Mouse (Mus musculus): ENCODE measurements around the gene Pik3cb. TPM values are rescaled to one million over a fixed set of nuclear protein-coding genes. Genes with fewer than 3 reads are reported as not detected.

Pik3cb gene
- polyA plus RNA-seq, 1 experiment from 2014 or later: 1.3 TPM

GRCm38 (mm10) chr9:99158708-99159107, 18.3 kb upstream of the Pik3cb start:
- Histone ChIP-seq H3K27ac (replicated peaks; ENCODE audit: low read depth, low read length) (no peak overlapping the region), H3K36me3 (ENCODE audit: control insufficient read depth, insufficient read depth, low read length) (no peaks in the 10 kb centered on the region), H3K4me3 (ENCODE audit: low read depth, low read length) (no peak overlapping the region), H3K4me2 (ENCODE audit: low read depth, low read length) (no peak overlapping the region), H3K27me3 (replicated peaks; ENCODE audit: control insufficient read depth, insufficient read depth, low read length) (no peaks in the 10 kb centered on the region), H3K9ac (ENCODE audit: low read depth, low read length) (no peak overlapping the region), H3K9me3 (ENCODE audit: control insufficient read depth, low read length) (no peaks in the 10 kb centered on the region), H3K4me1 (ENCODE audit: control insufficient read depth, insufficient read depth, low read length) (no peaks in the 10 kb centered on the region)
- no peak for ATAC-seq (ENCODE audit: low read depth)
- DNase-seq (ENCODE audit: low spot score): no peak
- 84% methylated on average over 6 of the region's 6 CpGs for WGBS

GRCm38 (mm10) chr9:99158203-99158632, 17.8 kb upstream of the Pik3cb start:
- Histone ChIP-seq H3K27me3 (replicated peaks; ENCODE audit: control insufficient read depth, insufficient read depth, low read length) (no peaks in the 10 kb centered on the region), H3K9ac (ENCODE audit: low read depth, low read length) (no peak overlapping the region), H3K9me3 (ENCODE audit: control insufficient read depth, low read length) (no peaks in the 10 kb centered on the region), H3K4me2 (ENCODE audit: low read depth, low read length) (no peak overlapping the region), H3K4me1 (ENCODE audit: control insufficient read depth, insufficient read depth, low read length) (no peaks in the 10 kb centered on the region), H3K36me3 (ENCODE audit: control insufficient read depth, insufficient read depth, low read length) (no peaks in the 10 kb centered on the region), H3K27ac (replicated peaks; ENCODE audit: low read depth, low read length) (no peak overlapping the region), H3K4me3 (ENCODE audit: low read depth, low read length) (no peak overlapping the region)
- DNase-seq (ENCODE audit: low spot score) (no peak), ATAC-seq (ENCODE audit: low read depth) (no peak; the same call in 1 of the 2 replicates)
- 69% methylated on average over 7 of the region's 7 CpGs for WGBS

- WGBS: 34% methylated on average over 3 of the region's 3 CpGs
- Histone ChIP-seq H3K4me1 (ENCODE audit: control insufficient read depth, insufficient read depth, low read length) (no peaks in the 10 kb centered on the region), H3K36me3 (ENCODE audit: control insufficient read depth, insufficient read depth, low read length) (no peaks in the 10 kb centered on the region), H3K9ac (ENCODE audit: low read depth, low read length) (no peak overlapping the region), H3K4me2 (ENCODE audit: low read depth, low read length) (no peak overlapping the region), H3K4me3 (ENCODE audit: low read depth, low read length) (no peak overlapping the region), H3K9me3 (ENCODE audit: control insufficient read depth, low read length) (no peaks in the 10 kb centered on the region), H3K27ac (replicated peaks; ENCODE audit: low read depth, low read length) (no peak overlapping the region), H3K27me3 (replicated peaks; ENCODE audit: control insufficient read depth, insufficient read depth, low read length) (no peaks in the 10 kb centered on the region)
- ATAC-seq (ENCODE audit: low read depth) (peak; percentile 30; the same call in 1 of the 2 replicates), DNase-seq (ENCODE audit: low spot score) (peak; percentile 58)
These were observed 13.2 kb upstream of the Pik3cb start for GRCm38 (mm10) chr9:99153655-99154054.

GRCm38 (mm10) chr9:99152699-99153490, 12.5 kb upstream of the Pik3cb start:
- no peaks in the 10 kb centered on the region for H3K27me3 ChIP-seq (replicated peaks; ENCODE audit: control insufficient read depth, insufficient read depth, low read length)
- no peak overlapping the region for H3K4me2 ChIP-seq (ENCODE audit: low read depth, low read length)
- 40% methylated on average over 9 of the region's 9 CpGs for WGBS
- DNase-seq (ENCODE audit: low spot score) (no peak), ATAC-seq (ENCODE audit: low read depth) (no peak)
- no peaks in the 10 kb centered on the region for H3K4me1 ChIP-seq (ENCODE audit: control insufficient read depth, insufficient read depth, low read length)
- H3K27ac ChIP-seq (replicated peaks; ENCODE audit: low read depth, low read length): no peak overlapping the region
- H3K9me3 ChIP-seq (ENCODE audit: control insufficient read depth, low read length): no peaks in the 10 kb centered on the region
- H3K4me3 ChIP-seq (ENCODE audit: low read depth, low read length): no peak overlapping the region
- H3K36me3 ChIP-seq (ENCODE audit: control insufficient read depth, insufficient read depth, low read length): no peaks in the 10 kb centered on the region
- no peak overlapping the region for H3K9ac ChIP-seq (ENCODE audit: low read depth, low read length)

- H3K9me3 ChIP-seq (ENCODE audit: control insufficient read depth, low read length): no peaks in the 10 kb centered on the region
- no peak overlapping the region for H3K9ac ChIP-seq (ENCODE audit: low read depth, low read length)
- no peaks in the 10 kb centered on the region for H3K4me1 ChIP-seq (ENCODE audit: control insufficient read depth, insufficient read depth, low read length)
- H3K36me3 ChIP-seq (ENCODE audit: control insufficient read depth, insufficient read depth, low read length): no peaks in the 10 kb centered on the region
- no peak overlapping the region for H3K27ac ChIP-seq (replicated peaks; ENCODE audit: low read depth, low read length)
- WGBS: 81% methylated on average over 27 of the region's 27 CpGs
- H3K4me2 ChIP-seq (ENCODE audit: low read depth, low read length): no peak overlapping the region
- no peak overlapping the region for H3K4me3 ChIP-seq (ENCODE audit: low read depth, low read length)
- no peaks in the 10 kb centered on the region for H3K27me3 ChIP-seq (replicated peaks; ENCODE audit: control insufficient read depth, insufficient read depth, low read length)
- ATAC-seq (ENCODE audit: low read depth): no peak
- no peak for DNase-seq (ENCODE audit: low spot score)
These were observed 6.7 kb upstream of the Pik3cb start for GRCm38 (mm10) chr9:99146855-99147735.

GRCm38 (mm10) chr9:99145756-99146155, 5.3 kb upstream of the Pik3cb start:
- no peak for DNase-seq (ENCODE audit: low spot score)
- no peak overlapping the region for H3K4me3 ChIP-seq (ENCODE audit: low read depth, low read length)
- H3K9me3 ChIP-seq (ENCODE audit: control insufficient read depth, low read length): no peaks in the 10 kb centered on the region
- no peaks in the 10 kb centered on the region for H3K4me1 ChIP-seq (ENCODE audit: control insufficient read depth, insufficient read depth, low read length)
- H3K27ac ChIP-seq (replicated peaks; ENCODE audit: low read depth, low read length): no peak overlapping the region
- H3K4me2 ChIP-seq (ENCODE audit: low read depth, low read length): no peak overlapping the region
- WGBS: 51% methylated on average over 6 of the region's 6 CpGs
- no peak for ATAC-seq (ENCODE audit: low read depth)
- no peak overlapping the region for H3K9ac ChIP-seq (ENCODE audit: low read depth, low read length)
- no peaks in the 10 kb centered on the region for H3K36me3 ChIP-seq (ENCODE audit: control insufficient read depth, insufficient read depth, low read length)
- H3K27me3 ChIP-seq (replicated peaks; ENCODE audit: control insufficient read depth, insufficient read depth, low read length): no peaks in the 10 kb centered on the region

- H3K27me3 ChIP-seq (replicated peaks; ENCODE audit: control insufficient read depth, insufficient read depth, low read length): no peaks in the 10 kb centered on the region
- no peaks in the 10 kb centered on the region for H3K4me1 ChIP-seq (ENCODE audit: control insufficient read depth, insufficient read depth, low read length)
- 64% methylated on average over 7 of the region's 7 CpGs for whole genome bisulfite sequencing
- no peak overlapping the region for H3K4me3 ChIP-seq (ENCODE audit: low read depth, low read length)
- H3K9ac ChIP-seq (ENCODE audit: low read depth, low read length): no peak overlapping the region
- no peak for ATAC-seq (ENCODE audit: low read depth)
- no peaks in the 10 kb centered on the region for H3K36me3 ChIP-seq (ENCODE audit: control insufficient read depth, insufficient read depth, low read length)
- no peak overlapping the region for H3K27ac ChIP-seq (replicated peaks; ENCODE audit: low read depth, low read length)
- H3K4me2 ChIP-seq (ENCODE audit: low read depth, low read length): no peak overlapping the region
- no peaks in the 10 kb centered on the region for H3K9me3 ChIP-seq (ENCODE audit: control insufficient read depth, low read length)
- DNase-seq (ENCODE audit: low spot score): no peak
These were observed 4.1 kb upstream of the Pik3cb start for GRCm38 (mm10) chr9:99144416-99144989.

GRCm38 (mm10) chr9:99141618-99142017, 1.2 kb upstream of the Pik3cb start:
- ATAC-seq (ENCODE audit: low read depth) (no peak), DNase-seq (ENCODE audit: low spot score) (no peak)
- H3K9ac ChIP-seq (ENCODE audit: low read depth, low read length): no peak overlapping the region
- H3K4me1 ChIP-seq (ENCODE audit: control insufficient read depth, insufficient read depth, low read length): 0 out of 2 replicates have a peak, but pooled peaks cover 3% of the 10 kb centered on the region
- H3K9me3 ChIP-seq (ENCODE audit: control insufficient read depth, low read length): no peaks in the 10 kb centered on the region
- H3K27me3 ChIP-seq (replicated peaks; ENCODE audit: control insufficient read depth, insufficient read depth, low read length): no peaks in the 10 kb centered on the region; the same call in 1 of the 2 replicates
- 85% methylated on average over 8 of the region's 8 CpGs for WGBS
- H3K27ac ChIP-seq (replicated peaks; ENCODE audit: low read depth, low read length): no peak overlapping the region
- no peaks in the 10 kb centered on the region for H3K36me3 ChIP-seq (ENCODE audit: control insufficient read depth, insufficient read depth, low read length)
- H3K4me2 ChIP-seq (ENCODE audit: low read depth, low read length): no peak overlapping the region
- no peak overlapping the region for H3K4me3 ChIP-seq (ENCODE audit: low read depth, low read length)

Data from embryonic facial prominence, embryonic 14.5 days (tissue).